Mouse (Mus musculus) frontal cortex, adult 2 months (tissue): ENCODE data around the gene Ccdc33. TPM values are rescaled to one million over a fixed set of nuclear protein-coding genes. Genes with fewer than 3 reads are reported as not detected.
A peak's percentile ranks its signal among the peaks of the same experiment; 100 is the strongest.

ENCODE experiments used
- DNase-seq, 2 experiments: peaks; one replicate each; pipeline ENCODE4 v3.0.0; 2022; ENCODE audit warnings: low spot score in 1 of 2; ENCODE audit errors: extremely low spot score in 1 of 2
- polyA plus RNA-seq: library from polyadenylated mRNA; depleted of rRNA; stranded (reverse); fragments of >200 nt; gene quantifications from 2 replicates; pipeline ENCODE4 v1.2.3, GENCODE M21; 2012; rRNA removed

Ccdc33 gene
- polyA plus RNA-seq, 1 experiment = 1.4 TPM

GRCm38 (mm10) chr9:57990438-57991110 lies 128.0 kb downstream of the Ccdc33 start:
- DNase-seq = no peak

DNA sequence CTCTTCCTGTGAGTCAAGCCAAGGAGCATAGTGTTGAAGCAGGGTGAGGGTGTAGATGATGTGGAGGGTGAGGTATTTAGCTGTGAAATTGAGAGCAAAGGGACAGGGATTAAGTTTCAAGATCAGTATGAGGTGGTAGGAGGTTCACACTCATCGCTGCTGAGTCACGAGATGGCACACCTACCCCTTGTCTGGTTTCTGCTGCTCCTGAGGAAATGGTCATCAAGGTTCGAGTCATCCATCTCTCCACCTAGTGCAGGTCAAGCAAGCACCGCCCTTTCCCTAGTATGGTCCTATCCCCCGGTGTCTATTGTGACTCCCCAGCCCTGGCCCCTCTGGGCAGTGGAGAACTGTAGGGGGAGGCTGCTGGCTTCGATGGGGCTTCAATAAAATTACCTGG lies 129.3 kb downstream of the Ccdc33 start:
- no peak for DNase-seq

GRCm38 (mm10) chr9:57988098-57988497 lies 130.5 kb downstream of the Ccdc33 start:
- no peak for DNase-seq

DNA sequence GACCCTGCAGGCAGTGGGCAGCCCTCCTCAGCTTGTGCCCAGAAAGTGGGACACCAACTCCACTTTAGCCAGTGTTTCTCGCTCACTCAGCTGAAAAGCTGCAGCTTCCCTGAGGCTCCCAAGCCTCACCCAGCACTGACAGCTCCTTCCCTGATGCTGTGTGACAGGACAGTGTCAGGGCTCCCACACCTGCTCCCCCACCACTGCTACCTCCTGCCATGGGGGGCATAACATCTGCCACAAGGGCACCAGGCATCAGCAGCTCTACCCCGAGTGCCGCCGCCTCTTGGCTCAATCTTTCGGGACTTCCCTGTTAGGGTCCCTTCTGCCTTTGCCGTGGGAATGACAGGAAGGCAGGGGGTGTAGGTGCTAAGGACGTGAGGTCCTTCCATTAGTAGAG lies 132.3 kb downstream of the Ccdc33 start:
- DNase-seq = no peak

DNA sequence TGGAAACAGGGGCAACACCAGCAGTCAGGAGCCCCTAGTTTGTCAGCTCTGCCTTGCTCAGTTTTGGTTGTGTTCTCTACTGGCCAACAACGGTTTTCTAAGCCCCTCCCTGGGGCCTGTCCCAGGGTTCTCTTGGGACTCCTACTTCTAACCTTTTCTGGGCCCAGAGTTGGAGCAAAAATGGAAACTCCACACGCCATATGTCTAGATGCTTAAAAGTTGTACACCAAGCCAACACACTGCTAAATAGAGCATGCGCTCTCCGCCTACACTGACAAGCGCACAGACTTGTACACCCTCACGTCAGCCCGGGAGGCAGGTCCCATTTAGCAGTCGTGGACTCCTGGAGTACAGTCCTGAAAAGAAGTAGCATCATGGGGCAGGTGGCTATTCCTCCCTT lies 133.3 kb downstream of the Ccdc33 start:
- DNase-seq = peak; percentile 82 to 84

- no peak for DNase-seq
These were observed 138.1 kb downstream of the Ccdc33 start for GRCm38 (mm10) chr9:57980570-57980969.

DNA sequence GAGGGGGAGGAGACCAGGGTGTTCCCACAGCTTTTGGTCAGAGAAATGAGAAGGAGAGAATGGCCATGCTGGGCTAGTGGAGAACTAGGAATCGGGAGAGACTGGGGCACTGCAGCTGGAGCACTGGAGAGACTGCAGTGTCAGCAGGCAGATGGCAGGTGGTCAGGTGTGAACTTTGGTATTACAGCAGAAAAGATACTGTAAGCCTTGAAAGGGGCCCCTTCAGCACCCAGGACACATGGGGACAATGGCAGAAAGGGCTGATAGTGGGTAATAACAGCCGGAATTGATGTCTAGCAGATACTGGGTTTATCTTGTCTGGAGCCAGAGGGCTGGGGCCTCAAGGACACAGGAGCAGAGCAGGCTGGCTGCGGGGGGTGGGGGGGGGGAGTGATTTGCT lies 139.8 kb downstream of the Ccdc33 start:
- DNase-seq = no peak

Other genes starting within 250 kb of the Ccdc33 start
- gene Ubl7, start 207.8 kb downstream of the Ccdc33 start, polyA plus RNA-seq = 118 and 126 TPM in 2 replicates
- 76.6 and 95.2 TPM in 2 replicates for gene Sema7a, start 178.7 kb downstream of the Ccdc33 start, polyA plus RNA-seq
- gene Cyp11a1, start 112.4 kb downstream of the Ccdc33 start, polyA plus RNA-seq = 5.5 and 6.1 TPM in 2 replicates
- 5.7 and 7.6 TPM in 2 replicates for gene Stra6, start 55.0 kb downstream of the Ccdc33 start, polyA plus RNA-seq
- gene Islr, start 85.5 kb upstream of the Ccdc33 start, polyA plus RNA-seq = 96.8 and 108 TPM in 2 replicates
- 38.6 and 42.5 TPM in 2 replicates for gene Islr2, start 85.5 kb upstream of the Ccdc33 start, polyA plus RNA-seq
- 9.5 and 10.0 TPM in 2 replicates for gene Pml, start 131.0 kb upstream of the Ccdc33 start, polyA plus RNA-seq
- gene Stoml1, start 134.3 kb upstream of the Ccdc33 start, polyA plus RNA-seq = 99.9 and 102 TPM in 2 replicates
- gene Loxl1, start 194.4 kb upstream of the Ccdc33 start, polyA plus RNA-seq = 4.9 and 5.3 TPM in 2 replicates